Comparison of ENCODE assay signal across 16 mouse cellular contexts in genomic region chr13:52374781-52375180, GRCm38 (mm10).
A peak's percentile ranks its signal among the peaks of the same experiment; 100 is the strongest.
DNase-seq lines count a peak whose midpoint lies in the region; ATAC-seq and TF ChIP-seq lines count a peak whose summit lies in the region.
"Had no signal": no experiment of that assay in that cellular context is flagged by ENCODE, and none has a peak within 500 bp of the region (broad histone marks: within the 10 kb centered on the region; RNA-seq: fewer than 3 reads in every experiment).

No protein-coding gene starts in this region.

- peak; percentile 10 to 26 for DNase-seq in heart, postnatal 10 days
- DNase-seq in heart, adult 2 months = no peak
- DNase-seq in neural tube, embryonic 10.5 days (ENCODE audit: extremely low spot score, low spot score) = peak; percentile 8
- peak; percentile 64 to 81 for DNase-seq in cerebellum, postnatal 25 days
- no peak for DNase-seq in T-cell, adult 2 months (ENCODE audit: low spot score)
- no peak for DNase-seq in retina, embryonic 14.5 days (ENCODE audit: low spot score)
- DNase-seq: adrenal gland, adult 2 months; B cell, adult 2 months; kidney, adult 8-10 months; kidney, postnatal 14 days; right cerebral cortex, adult 18-20 months; thymus, postnatal 25 days had no signal

- no peak for TF ChIP-seq CTCF in heart, adult 2 months (IDR thresholded peaks at IDR 0.05)

- peaks cover 5% of the 10 kb centered on the region for H3K9me3 ChIP-seq in neural tube, embryonic 15.5 days (replicated peaks)

- no peaks in the 10 kb centered on the region for H3K4me1 ChIP-seq in heart, adult 2 months (ENCODE audit: control insufficient read depth, insufficient read depth, low read length)
- H3K4me1 ChIP-seq in neural tube, embryonic 15.5 days = no peaks in the 10 kb centered on the region; the same call in 1 of the 2 replicates
- H3K4me1 ChIP-seq: hindbrain, embryonic 13.5 days had no signal

- 24% methylated on average over 3 of the region's 3 CpGs for WGBS in heart, adult 2 months
- WGBS in neural tube, embryonic 15.5 days = 83% methylated on average over 3 of the region's 3 CpGs

- no peak for TF ChIP-seq EP300 in heart, adult 2 months (IDR thresholded peaks at IDR 0.05; ENCODE audit: insufficient read depth, low read depth, low read length)

- no peaks in the 10 kb centered on the region for H3K79me2 ChIP-seq in heart, adult 2 months (replicated peaks; ENCODE audit: control insufficient read depth, insufficient read depth, low read length)

- H3K4me3 ChIP-seq in heart, adult 2 months = no peak overlapping the region
- H3K4me3 ChIP-seq in neural tube, embryonic 15.5 days (replicated peaks) = no peak overlapping the region
- H3K4me3 ChIP-seq: hindbrain, embryonic 13.5 days had no signal

- no peak for ATAC-seq in neural tube, embryonic 15.5 days (ENCODE audit: low FRiP score)
- ATAC-seq in activated CD4-positive, CD25-positive, alpha-beta regulatory T cell, adult 4 months = no peak

- intact Hi-C loops in heart, postnatal 10 days (cut with DNase I) = no loop called here
- intact Hi-C loops in heart, adult 2 months (cut with DNase I) = no loop called here

- H3K27ac ChIP-seq in heart, adult 2 months = no peak overlapping the region
- no peak overlapping the region for H3K27ac ChIP-seq in neural tube, embryonic 15.5 days (replicated peaks)
- H3K27ac ChIP-seq: hindbrain, embryonic 13.5 days; liver, embryonic 14.5 days had no signal

- H3K9ac ChIP-seq in heart, adult 2 months (ENCODE audit: low read depth, low read length) = no peak overlapping the region
- no peak overlapping the region for H3K9ac ChIP-seq in neural tube, embryonic 15.5 days (replicated peaks)
- H3K9ac ChIP-seq: hindbrain, embryonic 13.5 days; liver, embryonic 14.5 days had no signal

- no peak for TF ChIP-seq POLR2A in heart, adult 2 months (IDR thresholded peaks at IDR 0.05; ENCODE audit: insufficient read depth, low read depth, low read length)

- H3K4me2 ChIP-seq in neural tube, embryonic 15.5 days = no peak overlapping the region
- H3K4me2 ChIP-seq: hindbrain, embryonic 13.5 days had no signal

- H3K27me3 ChIP-seq in heart, adult 2 months (ENCODE audit: control insufficient read depth, insufficient read depth, low read length) = no peaks in the 10 kb centered on the region
- no peaks in the 10 kb centered on the region for H3K27me3 ChIP-seq in neural tube, embryonic 15.5 days (replicated peaks)
- H3K27me3 ChIP-seq: hindbrain, embryonic 13.5 days had no signal

- H3K36me3 ChIP-seq in heart, adult 2 months (ENCODE audit: control insufficient read depth, insufficient read depth, low read length) = no peaks in the 10 kb centered on the region
- no peaks in the 10 kb centered on the region for H3K36me3 ChIP-seq in neural tube, embryonic 15.5 days
- H3K36me3 ChIP-seq: hindbrain, embryonic 13.5 days had no signal

Comparison
In these comparisons a context has a peak if more than half of its experiments do, and no peak if none do; other contexts are left out.
1. DNase-seq: peak in heart, postnatal 10 days (2 of 2), neural tube, embryonic 10.5 days (single experiment) and cerebellum, postnatal 25 days (2 of 2); none in heart, adult 2 months (0 of 2), T-cell, adult 2 months (single experiment) and retina, embryonic 14.5 days (single experiment).